Mouse (Mus musculus) spleen, adult 2 months (tissue): ENCODE results near the gene Eps15l1.

Experiments
- CTCF ChIP-seq: fragments of 200-500 bp; IDR thresholded peaks from 2 replicates; pipeline ENCODE4 v1.5.1; 2011; ENCODE audit warnings: mild to moderate bottlenecking, inconsistent platforms; ENCODE audit not compliant: insufficient read depth, insufficient read length, insufficient replicate concordance; ENCODE audit errors: extremely low read depth
- POLR2A ChIP-seq: fragments of 200-500 bp; IDR thresholded peaks from 2 replicates; pipeline ENCODE4 v1.6.1; 2011; ENCODE audit warnings: low read depth, low read length, inconsistent platforms

- TF ChIP-seq POLR2A (no peak), CTCF (no peak)
Observed at GRCm38 (mm10) chr8:72320803-72321583, 100.3 kb downstream of the Eps15l1 start.
